9 mouse cellular contexts compared by ENCODE assay signal in the genomic region with DNA sequence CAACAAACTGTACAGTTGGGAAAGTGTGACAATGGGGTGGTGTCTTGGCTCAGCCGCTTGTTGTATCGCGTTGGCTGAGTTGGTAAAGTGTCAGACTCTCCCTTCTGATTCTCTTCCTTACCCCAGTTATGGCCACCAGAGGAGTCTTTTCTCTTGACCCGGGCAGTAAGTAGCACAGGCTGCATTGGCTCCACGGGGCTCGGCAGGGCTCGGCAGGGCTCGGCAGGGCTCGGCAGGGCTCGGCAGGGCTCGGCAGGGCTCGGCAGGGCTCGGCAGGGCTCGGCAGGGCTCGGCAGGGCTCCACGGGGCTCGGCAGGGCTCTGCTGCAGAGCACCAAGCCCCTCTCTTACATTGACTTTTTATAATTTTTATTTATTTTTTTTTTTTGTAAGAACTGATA.
DNase-seq lines count a peak whose midpoint lies in the region; ATAC-seq lines count a peak whose summit lies in the region.
"Had no signal": no experiment of that assay in that cellular context is flagged by ENCODE, and none has a peak within 500 bp of the region (broad histone marks: within the 10 kb centered on the region; RNA-seq: fewer than 3 reads in every experiment).

No protein-coding gene starts in this region.

- no peak overlapping the region for H3K9ac ChIP-seq in kidney, embryonic 15.5 days
- H3K9ac ChIP-seq in midbrain, embryonic 11.5 days (ENCODE audit: low read length): no peak overlapping the region
- H3K9ac ChIP-seq: liver, embryonic 15.5 days had no signal

- WGBS in kidney, embryonic 15.5 days: 56% methylated on average over 17 of the region's 17 CpGs
- WGBS in hindbrain, embryonic 10.5 days: 45% methylated on average over 17 of the region's 17 CpGs
- WGBS in midbrain, embryonic 11.5 days: 62% methylated on average over 17 of the region's 17 CpGs

- H3K4me1 ChIP-seq in kidney, embryonic 15.5 days: no peaks in the 10 kb centered on the region
- H3K4me1 ChIP-seq in hindbrain, embryonic 10.5 days (replicated peaks): 0 out of 2 replicates have a peak, but pooled peaks cover 8% of the 10 kb centered on the region
- H3K4me1 ChIP-seq in midbrain, embryonic 11.5 days (ENCODE audit: control insufficient read depth, insufficient read depth, low read length): no peaks in the 10 kb centered on the region
- H3K4me1 ChIP-seq: liver, embryonic 15.5 days had no signal

- H3K27ac ChIP-seq in kidney, embryonic 15.5 days: no peak overlapping the region
- no peak overlapping the region for H3K27ac ChIP-seq in hindbrain, embryonic 10.5 days
- H3K27ac ChIP-seq in midbrain, embryonic 11.5 days (ENCODE audit: low read depth, low read length): no peak overlapping the region
- H3K27ac ChIP-seq: liver, embryonic 15.5 days had no signal

- H3K27me3 ChIP-seq in kidney, embryonic 15.5 days: no peaks in the 10 kb centered on the region
- no peaks in the 10 kb centered on the region for H3K27me3 ChIP-seq in hindbrain, embryonic 10.5 days (ENCODE audit: insufficient read depth, poor library complexity, severe bottlenecking)
- H3K27me3 ChIP-seq in midbrain, embryonic 11.5 days (ENCODE audit: control insufficient read depth, insufficient read depth, low read length): no peaks in the 10 kb centered on the region
- H3K27me3 ChIP-seq: liver, embryonic 15.5 days had no signal

- H3K9me3 ChIP-seq in kidney, embryonic 15.5 days (replicated peaks): no peaks in the 10 kb centered on the region
- H3K9me3 ChIP-seq in hindbrain, embryonic 10.5 days: no peaks in the 10 kb centered on the region
- no peaks in the 10 kb centered on the region for H3K9me3 ChIP-seq in midbrain, embryonic 11.5 days (ENCODE audit: control insufficient read depth, low read length)
- H3K9me3 ChIP-seq: liver, embryonic 15.5 days had no signal

- peak; percentile 57 for DNase-seq in kidney, adult 18-20 months
- peak; percentile 81 for DNase-seq in adrenal gland, postnatal 10 days
- DNase-seq in induced T-regulatory cell, adult 2 months (ENCODE audit: low read depth): peak; percentile 29
- peak; percentile 22 to 67 for DNase-seq in spleen, postnatal 10 days (ENCODE audit: low spot score in 2 of 2)
- DNase-seq in adipocyte (ENCODE audit: low spot score): no peak
- no peak for DNase-seq in hindbrain, embryonic 10.5 days (ENCODE audit: low spot score)
- DNase-seq in midbrain, embryonic 11.5 days (ENCODE audit: low spot score, missing footprints): no peak

- ATAC-seq in kidney, embryonic 15.5 days (replicated peaks; ENCODE audit: low FRiP score): no peak
- no peak for ATAC-seq in midbrain, embryonic 11.5 days (ENCODE audit: low FRiP score)

- H3K36me3 ChIP-seq in kidney, embryonic 15.5 days: no peaks in the 10 kb centered on the region
- no peaks in the 10 kb centered on the region for H3K36me3 ChIP-seq in hindbrain, embryonic 10.5 days
- H3K36me3 ChIP-seq in midbrain, embryonic 11.5 days (ENCODE audit: control insufficient read depth, insufficient read depth, low read length): no peaks in the 10 kb centered on the region
- H3K36me3 ChIP-seq: liver, embryonic 15.5 days had no signal

- no peak overlapping the region for H3K4me2 ChIP-seq in kidney, embryonic 15.5 days
- no peak overlapping the region for H3K4me2 ChIP-seq in midbrain, embryonic 11.5 days
- H3K4me2 ChIP-seq: liver, embryonic 15.5 days had no signal

- no peak overlapping the region for H3K4me3 ChIP-seq in kidney, embryonic 15.5 days (replicated peaks)
- H3K4me3 ChIP-seq in hindbrain, embryonic 10.5 days: no peak overlapping the region
- H3K4me3 ChIP-seq in midbrain, embryonic 11.5 days (ENCODE audit: low read depth, low read length): no peak overlapping the region
- H3K4me3 ChIP-seq: liver, embryonic 15.5 days had no signal

Comparison
In these comparisons a context has a peak if more than half of its experiments do, and no peak if none do; other contexts are left out.
1. DNase-seq: peak in kidney, adult 18-20 months (single experiment), adrenal gland, postnatal 10 days (single experiment), induced T-regulatory cell, adult 2 months (single experiment) and spleen, postnatal 10 days (2 of 2); none in adipocyte (single experiment), hindbrain, embryonic 10.5 days (single experiment) and midbrain, embryonic 11.5 days (single experiment).